Mouse (Mus musculus) limb, embryonic 13.5 days (tissue): ENCODE data around the gene Gm5148. TPM values are rescaled to one million over a fixed set of nuclear protein-coding genes. Genes with fewer than 3 reads are reported as not detected.
A peak's percentile ranks its signal among the peaks of the same experiment; 100 is the strongest.

ENCODE experiments used
- ATAC-seq: fragments of 200-750 bp; cut with Nextera tagmentation; 2 replicates; pipeline ENCODE4 v1.8.0; 2017; ENCODE audit warnings: low read depth, moderate number of reproducible peaks, moderate TSS enrichment; ENCODE audit not compliant: low FRiP score
- H3K27ac ChIP-seq: fragments of 300-500 bp; sonication (generic); 2 replicates; pipeline ENCODE4 v1.5.1; 2015; ENCODE audit warnings: inconsistent platforms, mild to moderate bottlenecking, moderate library complexity
- H3K27me3 ChIP-seq: fragments of 300-500 bp; sonication (generic); 2 replicates; pipeline ENCODE4 v1.6.1; 2015; ENCODE audit warnings: mild to moderate bottlenecking, inconsistent platforms
- H3K36me3 ChIP-seq: fragments of 300-500 bp; sonication (generic); 2 replicates; pipeline ENCODE4 v1.6.1; 2015; ENCODE audit warnings: inconsistent platforms, mild to moderate bottlenecking, moderate library complexity
- H3K4me1 ChIP-seq: fragments of 300-500 bp; sonication (generic); 2 replicates; pipeline ENCODE4 v1.6.1; 2015; ENCODE audit warnings: inconsistent platforms
- H3K4me2 ChIP-seq: fragments of 300-500 bp; sonication (generic); replicated peaks from 2 replicates; pipeline ENCODE4 v1.6.1; 2015; ENCODE audit warnings: inconsistent platforms, mild to moderate bottlenecking, moderate library complexity
- H3K4me3 ChIP-seq: fragments of 300-500 bp; sonication (generic); 2 replicates; pipeline ENCODE4 v1.5.1; 2015; ENCODE audit warnings: moderate library complexity, mild to moderate bottlenecking, inconsistent platforms
- H3K9ac ChIP-seq: fragments of 300-500 bp; sonication (generic); 2 replicates; pipeline ENCODE4 v1.6.1; 2015; ENCODE audit warnings: mild to moderate bottlenecking, inconsistent platforms
- H3K9me3 ChIP-seq: fragments of 300-500 bp; sonication (generic); 2 replicates; pipeline ENCODE4 v1.6.1; 2016; ENCODE audit warnings: inconsistent platforms
- WGBS: fragments of 180-500 bp; shearing (Covaris S2); methylation state at CpG from one replicate; pipeline ENCODE4 v1.1.7; 2015; 5-methylcytosine and 5-hydroxymethylcytosine counted together
- polyA plus RNA-seq: library from polyadenylated mRNA; unstranded; fragments of >200 nt; fragmentation: Nextera tagmentation; extraction: Ambion mirVana; gene quantifications from 2 replicates; pipeline ENCODE4 v1.2.1, GENCODE M21; 2015

The Gm5148 gene
- polyA plus RNA-seq: 5.6 and 7.5 TPM in 2 replicates

DNA sequence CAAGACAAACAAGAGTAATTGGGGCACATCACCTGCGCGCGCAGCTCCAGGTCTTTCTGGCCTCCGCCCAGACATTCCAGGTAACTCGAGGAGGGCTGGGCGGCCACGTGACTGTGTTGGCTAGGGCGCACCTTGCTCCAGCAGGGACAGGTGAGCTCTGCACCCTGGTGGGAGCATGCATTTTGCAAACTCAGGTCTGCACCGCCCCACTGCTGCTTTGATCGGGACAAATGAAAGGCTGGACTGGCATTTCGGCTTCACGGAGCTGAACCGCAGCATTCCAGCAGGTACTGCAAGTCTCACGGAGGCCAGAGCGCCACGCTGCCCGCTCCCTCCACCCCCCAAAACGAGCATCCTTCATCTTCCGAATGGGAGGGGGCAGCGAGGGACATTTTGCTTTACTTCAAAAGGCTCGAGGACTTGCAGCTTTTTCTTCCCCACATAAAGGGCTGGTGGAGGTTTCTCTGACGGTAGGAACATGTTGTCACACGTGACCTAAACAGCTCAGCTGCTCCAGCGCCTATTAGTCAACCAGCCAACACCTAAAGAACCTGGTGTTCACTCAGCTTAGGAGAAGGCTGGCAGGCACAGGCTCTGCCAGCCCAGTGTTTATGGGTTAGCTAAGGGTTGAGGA is at the start of gene Gm5148:
Gm5148 (minus strand) TSS at position 320 of the 634 bp plus-strand sequence.
- no peaks in the 10 kb centered on the region for H3K27me3 ChIP-seq
- peak; percentile 66 for ATAC-seq
- H3K9ac ChIP-seq: peak within 1 kb of the TSS; percentile 56
- peaks cover 41% of the 10 kb centered on the region for H3K4me1 ChIP-seq
- no peaks in the 10 kb centered on the region for H3K9me3 ChIP-seq
- peak within 1 kb of the TSS; percentile 88 for H3K27ac ChIP-seq
- H3K36me3 ChIP-seq: no peaks in the 10 kb centered on the region
- WGBS: under 1% methylated on average over 24 of the region's 24 CpGs
- peak within 1 kb of the TSS; percentile 78 for H3K4me2 ChIP-seq
- H3K4me3 ChIP-seq: peak within 1 kb of the TSS; percentile 45

DNA sequence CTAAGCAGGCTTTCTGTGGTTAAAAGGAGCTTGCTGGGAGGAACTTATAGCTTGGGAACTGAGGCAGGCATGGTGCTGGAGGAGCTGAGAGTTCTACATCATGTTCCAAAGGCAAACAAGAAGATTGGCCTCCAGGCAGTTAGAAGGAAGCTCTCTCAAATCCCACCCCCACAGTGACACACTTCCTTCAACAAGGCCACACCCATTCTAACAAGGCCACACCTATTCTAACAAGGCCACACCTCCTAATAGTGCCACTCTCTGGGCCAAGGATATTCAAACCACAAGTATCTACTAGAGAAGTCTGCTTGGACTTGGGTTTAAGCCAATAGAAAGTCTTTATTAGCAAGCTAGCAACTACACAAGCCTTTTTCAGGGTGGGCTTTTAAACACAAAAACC is 46.7 kb upstream of the Gm5148 start:
- Histone ChIP-seq H3K9me3 (0 out of 2 replicates have a peak, but pooled peaks cover 2% of the 10 kb centered on the region), H3K27me3 (no peaks in the 10 kb centered on the region), H3K9ac (no peak overlapping the region), H3K4me2 (no peak overlapping the region), H3K4me1 (peaks cover 44% of the 10 kb centered on the region), H3K4me3 (no peak overlapping the region), H3K27ac (no peak overlapping the region), H3K36me3 (no peaks in the 10 kb centered on the region)
- no peak for ATAC-seq

DNA sequence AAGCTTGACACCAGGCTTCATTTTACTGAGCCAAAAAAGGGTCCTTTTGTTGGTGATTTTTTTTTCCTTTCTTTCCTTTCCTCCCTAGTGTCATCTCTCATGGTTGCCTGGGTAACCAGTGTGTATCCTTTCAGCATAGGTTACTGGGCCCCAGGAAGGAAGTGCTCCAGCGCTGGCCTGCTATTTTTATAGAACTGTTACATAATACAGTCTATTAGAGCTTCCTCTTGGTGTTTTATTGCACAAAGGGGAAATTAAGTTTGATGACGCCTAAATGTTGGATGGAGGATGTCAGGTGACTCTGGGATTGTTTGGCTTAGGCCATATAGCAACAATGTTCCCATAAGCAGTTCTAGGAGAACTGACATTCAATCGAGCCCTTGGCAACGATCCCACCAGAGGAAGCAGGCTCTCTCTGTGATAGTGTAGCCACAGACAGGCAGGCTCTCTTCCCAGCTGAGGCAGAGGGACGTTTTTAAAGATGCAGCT is 45.0 kb upstream of the Gm5148 start:
- Histone ChIP-seq H3K9me3 (peaks cover 5% of the 10 kb centered on the region; the same call in 1 of the 2 replicates), H3K4me2 (peak overlapping the region; percentile 23), H3K36me3 (no peaks in the 10 kb centered on the region), H3K9ac (no peak overlapping the region), H3K27me3 (no peaks in the 10 kb centered on the region), H3K27ac (peak overlapping the region; percentile 65), H3K4me3 (no peak overlapping the region), H3K4me1 (peaks cover 45% of the 10 kb centered on the region)
- 6% methylated on average over 5 of the region's 5 CpGs for WGBS
- ATAC-seq: peak; percentile 89

DNA sequence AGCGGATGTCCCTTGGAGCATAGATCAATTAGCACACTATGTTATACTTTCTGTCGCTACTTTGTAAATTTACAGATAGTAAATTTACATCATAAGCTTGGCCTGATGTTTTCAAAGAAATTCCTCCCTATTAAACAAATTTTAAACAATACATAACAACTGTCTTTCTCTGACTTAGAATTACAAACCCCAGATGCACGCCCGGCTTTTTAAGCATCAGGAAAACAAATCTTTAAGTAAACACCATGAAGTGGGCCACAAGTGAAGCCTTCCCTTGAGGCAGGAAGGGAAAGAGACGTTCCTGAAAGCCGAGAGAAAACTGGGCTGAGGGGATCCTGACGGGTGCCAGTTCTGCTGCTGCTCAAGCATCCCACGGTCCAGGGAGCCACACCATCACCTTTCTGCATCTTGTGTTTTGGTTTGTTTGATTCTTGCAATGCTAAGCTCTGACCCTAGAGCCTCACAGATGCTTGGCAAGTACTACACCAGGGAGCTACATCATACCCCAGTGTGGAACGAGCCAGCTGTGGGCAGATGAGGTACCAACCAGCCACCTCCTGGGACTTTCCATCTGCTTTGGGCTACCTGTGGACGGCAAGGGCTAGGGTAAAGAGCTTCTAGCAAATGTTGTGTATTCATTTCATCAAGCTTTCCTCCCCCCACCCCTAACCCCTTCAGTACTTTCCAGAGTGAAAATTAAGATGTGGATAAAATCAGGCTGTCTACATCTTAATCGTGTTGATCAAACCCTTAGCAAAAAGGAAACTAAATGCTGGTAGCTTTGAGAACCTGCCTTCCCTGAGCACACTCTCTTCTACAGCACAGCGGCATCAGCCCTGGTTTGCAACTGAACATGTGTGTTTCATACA is 43.1 kb upstream of the Gm5148 start:
- ATAC-seq: no peak
- no peak overlapping the region for H3K4me3 ChIP-seq
- peaks cover 3% of the 10 kb centered on the region; the same call in 1 of the 2 replicates for H3K9me3 ChIP-seq
- no peak overlapping the region for H3K4me2 ChIP-seq
- WGBS: 40% methylated on average over 12 of the region's 12 CpGs
- H3K9ac ChIP-seq: no peak overlapping the region
- no peaks in the 10 kb centered on the region for H3K36me3 ChIP-seq
- H3K4me1 ChIP-seq: peaks cover 45% of the 10 kb centered on the region
- no peaks in the 10 kb centered on the region for H3K27me3 ChIP-seq
- H3K27ac ChIP-seq: no peak overlapping the region

DNA sequence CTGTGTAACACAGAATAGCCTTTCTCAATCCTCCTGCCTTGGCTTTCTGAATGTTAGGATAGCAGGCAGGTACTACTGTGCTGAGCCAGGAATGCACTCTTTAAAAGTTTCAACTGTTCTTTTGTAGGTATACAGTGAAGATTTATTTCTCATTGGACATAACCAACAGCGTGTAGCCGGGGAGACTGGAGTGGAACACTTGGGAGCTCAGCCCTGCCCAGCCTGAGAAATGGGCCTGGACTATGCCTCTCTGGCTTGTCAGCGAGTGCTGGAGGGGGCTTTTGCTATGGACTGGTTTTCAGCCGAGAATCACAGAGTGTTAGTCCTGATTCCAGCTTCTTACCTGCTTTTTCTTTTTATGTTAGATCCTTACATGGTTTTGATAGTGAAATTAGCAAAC is 42.3 kb upstream of the Gm5148 start:
- no peaks in the 10 kb centered on the region for H3K36me3 ChIP-seq
- no peak overlapping the region for H3K9ac ChIP-seq
- peaks cover 45% of the 10 kb centered on the region for H3K4me1 ChIP-seq
- H3K4me2 ChIP-seq: no peak overlapping the region
- H3K27ac ChIP-seq: no peak overlapping the region
- WGBS: 24% methylated on average over 4 of the region's 4 CpGs
- H3K4me3 ChIP-seq: no peak overlapping the region
- H3K27me3 ChIP-seq: no peaks in the 10 kb centered on the region
- no peak for ATAC-seq
- H3K9me3 ChIP-seq: peaks cover 3% of the 10 kb centered on the region; the same call in 1 of the 2 replicates

DNA sequence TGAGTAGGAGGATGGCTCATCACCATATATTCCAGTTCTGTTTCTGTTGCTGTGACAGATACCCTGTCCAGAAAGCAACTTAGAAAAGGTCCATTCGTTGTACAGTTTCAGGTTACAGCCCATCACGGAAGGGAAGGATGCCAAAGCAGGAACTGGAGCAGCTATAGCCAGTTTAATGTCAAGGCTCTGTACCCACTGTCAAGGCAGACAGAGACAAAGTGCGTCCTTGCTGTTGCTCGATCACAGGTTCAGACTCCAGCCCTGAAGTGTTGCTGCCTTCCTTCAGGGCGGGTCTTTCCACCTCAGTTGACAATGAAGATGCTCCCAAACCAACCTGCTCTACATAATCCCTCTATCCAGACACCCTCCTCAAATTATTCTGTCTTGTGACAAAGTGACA is 41.7 kb upstream of the Gm5148 start:
- Histone ChIP-seq H3K4me2 (no peak overlapping the region), H3K27me3 (no peaks in the 10 kb centered on the region), H3K4me3 (no peak overlapping the region), H3K36me3 (no peaks in the 10 kb centered on the region), H3K4me1 (peaks cover 45% of the 10 kb centered on the region), H3K27ac (no peak overlapping the region), H3K9me3 (peaks cover 3% of the 10 kb centered on the region; the same call in 1 of the 2 replicates), H3K9ac (no peak overlapping the region)
- 70% methylated on average over 5 of the region's 5 CpGs for WGBS
- no peak for ATAC-seq

DNA sequence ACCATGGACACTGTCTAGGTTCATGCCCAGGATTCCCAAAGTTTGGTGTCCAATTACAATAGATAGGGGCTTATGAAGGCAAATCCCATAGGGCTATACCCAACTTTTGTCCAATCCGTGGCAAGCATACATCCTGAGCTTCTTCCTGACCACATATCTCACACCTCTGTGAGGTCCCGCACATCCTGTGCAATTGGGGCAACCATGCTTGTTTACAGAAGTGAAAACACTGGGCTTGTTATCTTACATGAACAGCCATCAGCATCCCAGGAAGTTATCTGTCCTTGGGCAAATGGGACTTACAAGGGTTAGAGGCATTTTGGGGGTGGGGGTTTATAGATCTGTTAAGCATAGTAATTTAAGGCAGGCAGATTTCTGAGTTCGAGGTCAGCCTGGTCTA is 41.0 kb upstream of the Gm5148 start:
- no peak overlapping the region for H3K27ac ChIP-seq
- ATAC-seq: no peak
- no peak overlapping the region for H3K9ac ChIP-seq
- no peak overlapping the region for H3K4me3 ChIP-seq
- 85% methylated on average over 3 of the region's 3 CpGs for WGBS
- peaks cover 5% of the 10 kb centered on the region; the same call in 1 of the 2 replicates for H3K9me3 ChIP-seq
- no peaks in the 10 kb centered on the region for H3K36me3 ChIP-seq
- H3K4me1 ChIP-seq: peaks cover 43% of the 10 kb centered on the region
- H3K4me2 ChIP-seq: no peak overlapping the region
- H3K27me3 ChIP-seq: no peaks in the 10 kb centered on the region

DNA sequence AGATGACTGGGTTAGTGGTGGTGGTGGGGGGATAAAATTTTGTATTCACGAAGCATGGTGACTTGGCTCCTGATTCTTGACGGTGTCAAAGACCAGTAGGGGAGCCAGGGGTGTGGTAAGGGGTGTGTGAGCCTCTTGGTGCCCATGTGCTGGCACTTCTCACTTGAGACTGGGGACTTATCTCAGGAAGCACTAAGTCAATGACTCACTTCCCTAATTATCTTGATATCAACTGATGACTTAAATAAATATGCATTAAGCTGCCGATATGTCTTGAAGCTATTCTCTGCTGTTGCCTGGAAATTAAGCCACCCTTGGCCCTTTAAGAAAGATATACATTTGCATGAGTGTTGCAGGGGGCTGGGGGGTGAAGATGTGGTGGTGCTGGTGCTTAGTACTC is 38.0 kb upstream of the Gm5148 start:
- no peak for ATAC-seq
- Histone ChIP-seq H3K9me3 (peaks cover 13% of the 10 kb centered on the region), H3K4me2 (no peak overlapping the region), H3K27ac (no peak overlapping the region), H3K9ac (no peak overlapping the region), H3K4me1 (peaks cover 28% of the 10 kb centered on the region), H3K4me3 (no peak overlapping the region), H3K27me3 (no peaks in the 10 kb centered on the region), H3K36me3 (no peaks in the 10 kb centered on the region)
- 86% methylated on average over 3 of the region's 3 CpGs for WGBS

DNA sequence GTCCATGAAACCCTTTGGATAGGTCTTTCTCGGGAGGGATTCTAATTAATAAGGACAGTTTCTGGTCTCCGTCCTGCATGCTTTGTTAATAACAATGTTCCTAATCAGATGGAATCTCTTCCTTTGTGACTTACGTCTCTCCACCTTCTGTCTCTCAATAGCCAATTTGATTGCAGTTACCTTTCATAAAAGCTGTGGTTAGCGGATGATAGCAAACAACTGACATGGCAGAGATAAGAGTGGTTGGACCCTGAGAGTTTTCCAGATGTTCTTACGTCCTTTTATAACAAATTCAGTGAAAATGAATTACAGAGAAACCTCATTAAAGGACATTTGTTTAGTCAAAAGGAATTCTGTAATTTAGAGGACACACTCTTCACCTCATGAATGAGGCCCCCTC is 37.5 kb upstream of the Gm5148 start:
- no peak for ATAC-seq
- Histone ChIP-seq H3K9me3 (peaks cover 13% of the 10 kb centered on the region), H3K36me3 (no peaks in the 10 kb centered on the region), H3K4me2 (no peak overlapping the region), H3K4me1 (peaks cover 23% of the 10 kb centered on the region), H3K9ac (no peak overlapping the region), H3K27me3 (no peaks in the 10 kb centered on the region), H3K27ac (no peak overlapping the region), H3K4me3 (no peak overlapping the region)
- 77% methylated on average over 5 of the region's 5 CpGs for WGBS

DNA sequence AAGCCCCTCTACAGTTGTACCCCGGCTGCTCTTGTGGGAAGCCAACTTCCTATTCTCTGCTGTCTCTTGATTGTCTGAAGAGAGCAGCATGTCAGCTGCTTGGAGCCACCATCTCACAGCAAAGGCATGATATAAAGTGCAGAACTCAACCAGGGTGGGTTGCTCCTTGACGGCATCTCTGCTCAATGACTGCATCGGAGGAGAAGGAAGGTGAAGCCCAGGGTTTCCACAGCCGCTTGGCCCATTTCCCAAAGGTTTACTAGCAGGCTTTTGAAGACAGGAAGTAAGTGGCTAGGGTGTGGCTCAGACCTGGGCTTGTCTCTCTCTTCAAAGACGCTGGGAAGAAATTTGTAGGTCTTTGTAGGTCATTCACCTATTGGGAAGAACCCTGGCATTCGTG is 36.6 kb upstream of the Gm5148 start:
- no peak overlapping the region for H3K4me3 ChIP-seq
- WGBS: 69% methylated on average over 6 of the region's 6 CpGs

DNA sequence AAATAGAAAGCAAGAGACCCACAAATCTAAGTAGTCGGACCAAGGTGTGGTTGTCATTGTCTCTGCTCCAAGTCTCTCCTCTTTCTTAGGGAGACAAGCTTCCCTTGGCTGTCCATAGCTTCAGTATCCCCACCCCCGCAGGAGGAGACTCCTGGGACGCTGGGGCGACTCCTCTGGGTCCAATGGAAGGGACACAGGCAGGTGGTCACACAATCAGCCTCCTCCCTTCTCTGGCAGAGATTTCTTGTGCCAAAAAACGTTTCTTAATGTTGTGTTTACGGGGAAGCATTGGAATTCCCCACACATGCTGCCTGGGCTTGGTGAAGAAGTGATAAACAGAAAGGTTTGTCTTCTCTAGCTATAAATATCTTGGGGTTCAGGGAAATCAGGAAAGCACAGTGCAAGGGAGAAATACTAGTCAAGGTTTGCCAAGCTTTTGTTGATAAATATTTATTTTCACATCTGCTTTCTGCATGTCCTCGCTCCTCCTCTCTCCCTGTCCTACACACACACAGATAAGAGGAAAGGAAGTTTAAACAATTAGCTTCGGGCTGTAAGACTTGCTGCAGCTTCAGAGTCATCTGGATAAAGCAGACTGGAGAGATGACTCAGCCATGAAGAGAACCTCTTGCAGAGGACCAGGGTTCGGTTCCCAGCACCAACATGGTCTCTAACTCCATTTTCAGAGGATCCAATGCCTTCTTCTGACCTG is 34.5 kb upstream of the Gm5148 start:
- H3K4me2 ChIP-seq: peak overlapping the region; percentile 30
- 48% methylated on average over 9 of the region's 9 CpGs for WGBS
- no peak overlapping the region for H3K27ac ChIP-seq
- no peak for ATAC-seq
- no peaks in the 10 kb centered on the region for H3K27me3 ChIP-seq
- H3K9ac ChIP-seq: no peak overlapping the region
- peaks cover 10% of the 10 kb centered on the region; the same call in 1 of the 2 replicates for H3K9me3 ChIP-seq
- H3K4me3 ChIP-seq: no peak overlapping the region
- no peaks in the 10 kb centered on the region for H3K36me3 ChIP-seq
- peaks cover 14% of the 10 kb centered on the region for H3K4me1 ChIP-seq

More for the DNA sequence above, 36.6 kb upstream of the Gm5148 start:
- H3K27ac ChIP-seq: no peak overlapping the region
- no peak overlapping the region for H3K4me2 ChIP-seq
- no peak for ATAC-seq
- no peaks in the 10 kb centered on the region for H3K27me3 ChIP-seq
- no peak overlapping the region for H3K9ac ChIP-seq
- peaks cover 14% of the 10 kb centered on the region for H3K4me1 ChIP-seq
- no peaks in the 10 kb centered on the region for H3K36me3 ChIP-seq
- peaks cover 13% of the 10 kb centered on the region for H3K9me3 ChIP-seq

DNA sequence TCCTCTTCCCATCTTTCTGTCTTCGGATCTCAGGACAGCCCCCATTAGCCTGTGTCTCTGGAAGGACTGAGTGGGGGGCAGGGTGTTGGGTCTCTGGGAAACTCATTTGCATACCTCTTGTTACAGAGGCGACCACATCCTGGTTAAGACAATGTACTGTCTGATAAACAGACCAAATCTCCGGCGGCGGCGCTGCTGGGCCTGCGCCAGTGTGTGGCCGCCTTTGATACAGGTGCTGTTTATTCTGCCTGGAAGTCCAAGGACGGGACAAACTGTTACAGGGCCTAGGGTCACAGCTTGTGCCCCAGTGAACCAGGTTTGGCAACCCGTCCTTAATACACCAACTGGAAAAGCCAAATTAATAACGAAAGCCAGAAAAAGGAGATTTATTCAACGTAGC is 33.8 kb upstream of the Gm5148 start:
- no peak overlapping the region for H3K9ac ChIP-seq
- H3K4me1 ChIP-seq: peaks cover 14% of the 10 kb centered on the region
- H3K4me2 ChIP-seq: peak overlapping the region; percentile 30
- H3K27me3 ChIP-seq: no peaks in the 10 kb centered on the region
- H3K9me3 ChIP-seq: peaks cover 10% of the 10 kb centered on the region; the same call in 1 of the 2 replicates
- ATAC-seq: 0 out of 2 replicates have a peak, but pooled peaks have one; percentile 40
- WGBS: 10% methylated on average over 12 of the region's 12 CpGs
- no peak overlapping the region for H3K27ac ChIP-seq
- no peaks in the 10 kb centered on the region for H3K36me3 ChIP-seq
- no peak overlapping the region for H3K4me3 ChIP-seq
